Mouse (Mus musculus) gastrocnemius, adult 18-20 months (tissue): ENCODE data around the gene Slc35c1. TPM values are rescaled to one million over a fixed set of nuclear protein-coding genes. Genes with fewer than 3 reads are reported as not detected.

ENCODE experiments used
- DNase-seq: peaks from one replicate; pipeline ENCODE4 v3.0.0; 2021; ENCODE audit warnings: low spot score
- total RNA-seq, 2 experiments: library from RNA; stranded (reverse); gene quantifications; 2 replicates each; pipeline ENCODE4 v1.2.3; 2021

The Slc35c1 gene
- total RNA-seq, 2 experiments from 2014 or later, result 4.3 to 6.0 TPM

GRCm38 (mm10) chr2:92405687-92406086 is 54.7 kb downstream of the Slc35c1 start:
- no peak for DNase-seq

- no peak for DNase-seq
These were observed 55.6 kb downstream of the Slc35c1 start for GRCm38 (mm10) chr2:92404737-92405136.

GRCm38 (mm10) chr2:92403776-92404319 is 56.5 kb downstream of the Slc35c1 start:
- DNase-seq, result no peak

Other genes with a start within 250 kb of the Slc35c1 start
- gene Pex16, start 85.9 kb downstream of the Slc35c1 start, total RNA-seq, result 10 to 100 TPM; 18.6 to 20.0 TPM
- under 1 TPM in 1 of 2 experiments, not detected in 1; 0.57 TPM for gene Large2, start 85.7 kb downstream of the Slc35c1 start, total RNA-seq
- gene 1700029I15Rik, start 78.0 kb downstream of the Slc35c1 start, total RNA-seq, result under 1 TPM; 0.66 to 0.73 TPM
- 1 to 10 TPM; 2.8 to 2.9 TPM for gene Mapk8ip1, start 59.3 kb downstream of the Slc35c1 start, total RNA-seq
- gene Cry2, start 26.5 kb downstream of the Slc35c1 start, total RNA-seq, result 10 to 100 TPM; 18.5 to 21.2 TPM
- 1 to 10 TPM in 1 of 2 experiments, under 1 TPM in 1; 0.80 to 1.9 TPM for gene Chst1, start 139.2 kb upstream of the Slc35c1 start, total RNA-seq